ENCODE assay signal across 20 mouse cellular contexts in genomic region chr12:29686241-29686640, GRCm38 (mm10).
A peak's percentile ranks its signal among the peaks of the same experiment; 100 is the strongest.
DNase-seq lines count a peak whose midpoint lies in the region; ATAC-seq and TF ChIP-seq lines count a peak whose summit lies in the region.
"Had no signal": no experiment of that assay in that cellular context is flagged by ENCODE, and none has a peak within 500 bp of the region (broad histone marks: within the 10 kb centered on the region; RNA-seq: fewer than 3 reads in every experiment).

No protein-coding gene starts in this region.

- H3K4me2 ChIP-seq in forebrain, embryonic 14.5 days (ENCODE audit: low read length), result no peak overlapping the region
- H3K4me2 ChIP-seq in forebrain, embryonic 11.5 days (ENCODE audit: low read depth, low read length, severe bottlenecking), result no peak overlapping the region
- H3K4me2 ChIP-seq in midbrain, embryonic 13.5 days (replicated peaks), result no peak overlapping the region
- no peak overlapping the region for H3K4me2 ChIP-seq in hindbrain, postnatal 0 days (ENCODE audit: low read depth, low read length)
- H3K4me2 ChIP-seq: limb, embryonic 13.5 days; liver, embryonic 13.5 days; lung, embryonic 14.5 days had no signal

- peak overlapping the region; percentile 48; the same call in 1 of the 2 replicates for H3K27ac ChIP-seq in forebrain, embryonic 14.5 days (ENCODE audit: low read depth, low read length)
- H3K27ac ChIP-seq in forebrain, embryonic 11.5 days (ENCODE audit: low read depth, low read length), result no peak overlapping the region
- H3K27ac ChIP-seq in midbrain, embryonic 13.5 days, result peak overlapping the region; percentile 66; the same call in 1 of the 2 replicates
- H3K27ac ChIP-seq in midbrain, embryonic 10.5 days (replicated peaks), result no peak overlapping the region
- H3K27ac ChIP-seq in hindbrain, postnatal 0 days, result peak overlapping the region; percentile 52
- H3K27ac ChIP-seq: kidney, postnatal 0 days; limb, embryonic 13.5 days; liver, embryonic 13.5 days had no signal

- 0 out of 2 replicates have a peak overlapping the region, but pooled peaks have one; percentile 22 for H3K9ac ChIP-seq in forebrain, embryonic 14.5 days (ENCODE audit: low read length)
- no peak overlapping the region for H3K9ac ChIP-seq in forebrain, embryonic 11.5 days (ENCODE audit: low read length)
- no peak overlapping the region for H3K9ac ChIP-seq in midbrain, embryonic 13.5 days (replicated peaks)
- H3K9ac ChIP-seq in hindbrain, postnatal 0 days (replicated peaks; ENCODE audit: low read length), result no peak overlapping the region
- H3K9ac ChIP-seq: limb, embryonic 13.5 days; liver, embryonic 13.5 days; lung, embryonic 14.5 days had no signal

- H3K4me3 ChIP-seq in forebrain, embryonic 14.5 days (ENCODE audit: low read depth, low read length), result no peak overlapping the region
- H3K4me3 ChIP-seq in forebrain, embryonic 11.5 days (ENCODE audit: low read depth, low read length), result no peak overlapping the region
- H3K4me3 ChIP-seq in midbrain, embryonic 13.5 days (replicated peaks), result no peak overlapping the region
- H3K4me3 ChIP-seq in midbrain, embryonic 10.5 days, result no peak overlapping the region
- no peak overlapping the region for H3K4me3 ChIP-seq in hindbrain, postnatal 0 days (ENCODE audit: low read length)
- H3K4me3 ChIP-seq: limb, embryonic 13.5 days; liver, embryonic 13.5 days had no signal

- DNase-seq in forebrain, embryonic 14.5 days (ENCODE audit: low spot score), result no peak
- DNase-seq in forebrain, embryonic 11.5 days (ENCODE audit: low spot score), result no peak
- DNase-seq in midbrain, embryonic 10.5 days (ENCODE audit: low spot score), result no peak
- no peak for DNase-seq in hindbrain, postnatal 0 days (ENCODE audit: low spot score)
- DNase-seq in kidney, adult 9 months, result no peak
- no peak for DNase-seq in cerebellum, postnatal 25 days
- DNase-seq: adrenal gland, postnatal 14 days; cerebellum, postnatal 14 days; kidney, adult 11 months; layer of hippocampus, postnatal 36 days; liver, embryonic 13.5 days; lung, embryonic 14.5 days; lung, postnatal 4 days; right cerebral cortex, adult 18-20 months; thymus, postnatal 25 days had no signal

- H3K9me3 ChIP-seq in forebrain, embryonic 14.5 days (replicated peaks; ENCODE audit: control insufficient read depth, low read length), result no peaks in the 10 kb centered on the region
- no peaks in the 10 kb centered on the region for H3K9me3 ChIP-seq in forebrain, embryonic 11.5 days (ENCODE audit: control insufficient read depth, low read length)
- no peaks in the 10 kb centered on the region for H3K9me3 ChIP-seq in midbrain, embryonic 13.5 days
- H3K9me3 ChIP-seq in midbrain, embryonic 10.5 days (replicated peaks), result no peaks in the 10 kb centered on the region
- H3K9me3 ChIP-seq in hindbrain, postnatal 0 days (ENCODE audit: low read length), result no peaks in the 10 kb centered on the region
- H3K9me3 ChIP-seq: limb, embryonic 13.5 days; liver, embryonic 13.5 days had no signal

- no peaks in the 10 kb centered on the region for H3K36me3 ChIP-seq in forebrain, embryonic 14.5 days (ENCODE audit: control insufficient read depth, insufficient read depth, low read length)
- no peaks in the 10 kb centered on the region for H3K36me3 ChIP-seq in forebrain, embryonic 11.5 days (ENCODE audit: control insufficient read depth, insufficient read depth, low read length)
- no peaks in the 10 kb centered on the region for H3K36me3 ChIP-seq in midbrain, embryonic 13.5 days
- H3K36me3 ChIP-seq in midbrain, embryonic 10.5 days, result no peaks in the 10 kb centered on the region
- no peaks in the 10 kb centered on the region for H3K36me3 ChIP-seq in hindbrain, postnatal 0 days (ENCODE audit: insufficient read depth, low read length)
- H3K36me3 ChIP-seq: G1E; limb, embryonic 13.5 days; liver, embryonic 13.5 days had no signal

- TF ChIP-seq CTCF in hindbrain, postnatal 0 days (IDR thresholded peaks at IDR 0.05; ENCODE audit: low read depth), result no peak

- no peaks in the 10 kb centered on the region for H3K4me1 ChIP-seq in forebrain, embryonic 14.5 days (ENCODE audit: control insufficient read depth, insufficient read depth, low read length)
- H3K4me1 ChIP-seq in forebrain, embryonic 11.5 days (replicated peaks; ENCODE audit: control insufficient read depth, insufficient read depth, low read length), result no peaks in the 10 kb centered on the region
- peaks cover 16% of the 10 kb centered on the region for H3K4me1 ChIP-seq in midbrain, embryonic 13.5 days (replicated peaks)
- no peaks in the 10 kb centered on the region for H3K4me1 ChIP-seq in midbrain, embryonic 10.5 days
- H3K4me1 ChIP-seq in hindbrain, postnatal 0 days (ENCODE audit: insufficient read depth, low read length), result no peaks in the 10 kb centered on the region; the same call in none of the 2 replicates
- H3K4me1 ChIP-seq: limb, embryonic 13.5 days; liver, embryonic 13.5 days had no signal

- WGBS in forebrain, embryonic 14.5 days, result 71% methylated on average over 8 of the region's 8 CpGs
- WGBS in forebrain, embryonic 11.5 days, result 73% methylated on average over 8 of the region's 8 CpGs
- 71% methylated on average over 8 of the region's 8 CpGs for WGBS in midbrain, embryonic 13.5 days
- WGBS in midbrain, embryonic 10.5 days, result 74% methylated on average over 8 of the region's 8 CpGs
- 46% methylated on average over 8 of the region's 8 CpGs for WGBS in hindbrain, postnatal 0 days

- ATAC-seq in forebrain, embryonic 14.5 days, result no peak
- no peak for ATAC-seq in forebrain, embryonic 11.5 days (replicated peaks; ENCODE audit: low FRiP score)
- ATAC-seq in midbrain, embryonic 13.5 days, result no peak
- ATAC-seq in hindbrain, postnatal 0 days, result no peak
- ATAC-seq: activated CD4-positive, CD25-positive, alpha-beta regulatory T cell, adult 4 months had no signal

- no peaks in the 10 kb centered on the region for H3K27me3 ChIP-seq in forebrain, embryonic 14.5 days (replicated peaks; ENCODE audit: control insufficient read depth, insufficient read depth, low read length)
- H3K27me3 ChIP-seq in forebrain, embryonic 11.5 days (ENCODE audit: control insufficient read depth, insufficient read depth, low read length), result no peaks in the 10 kb centered on the region
- H3K27me3 ChIP-seq in midbrain, embryonic 13.5 days, result no peaks in the 10 kb centered on the region
- H3K27me3 ChIP-seq in midbrain, embryonic 10.5 days (ENCODE audit: low read depth, poor library complexity, severe bottlenecking), result no peaks in the 10 kb centered on the region; the same call in 1 of the 2 replicates
- H3K27me3 ChIP-seq in hindbrain, postnatal 0 days (ENCODE audit: insufficient read depth, low read length), result no peaks in the 10 kb centered on the region
- H3K27me3 ChIP-seq: limb, embryonic 13.5 days; liver, embryonic 13.5 days had no signal

Comparison
In these comparisons a context has a peak if more than half of its experiments do, and no peak if none do; other contexts are left out.
1. H3K27ac ChIP-seq: peak in forebrain, embryonic 14.5 days (single experiment), midbrain, embryonic 13.5 days (single experiment) and hindbrain, postnatal 0 days (single experiment); none in forebrain, embryonic 11.5 days (single experiment) and midbrain, embryonic 10.5 days (single experiment).